Mouse (Mus musculus) E14TG2a.4 (cell line): ENCODE measurements at regions not wholly inside any gene's neighbourhood (a gene's known extent, or its start where the extent isn't known, plus 50 kb on each side); places are given as distances from the start of the nearest gene placed in this dataset.

Source experiments
- H3K27me3 ChIP-seq: 2 replicates; pipeline ENCODE4 v1.6.1; 2014; ENCODE audit warnings: low read length, control low read depth; ENCODE audit not compliant: insufficient read depth
- H3K36me3 ChIP-seq: 2 replicates; pipeline ENCODE4 v1.6.1; 2014; ENCODE audit warnings: low read length, control low read depth; ENCODE audit not compliant: insufficient read depth
- H3K4me1 ChIP-seq: replicated peaks from 2 replicates; pipeline ENCODE4 v1.6.1; 2014; ENCODE audit warnings: low read depth, low read length, control low read depth
- H3K4me3 ChIP-seq: replicated peaks from 2 replicates; pipeline ENCODE4 v1.5.1; 2014; ENCODE audit warnings: mild to moderate bottlenecking, low read length
- H3K9me3 ChIP-seq: 2 replicates; pipeline ENCODE4 v1.6.1; 2014; ENCODE audit warnings: low read length, control low read depth
- CTCF ChIP-seq: conservative IDR thresholded peaks from 2 replicates; pipeline ENCODE4 v1.5.1; 2014; ENCODE audit warnings: low read length
- NANOG ChIP-seq: IDR thresholded peaks from 2 replicates; pipeline ENCODE4 v1.6.1; 2014; ENCODE audit warnings: borderline replicate concordance, low read length, mixed read lengths
- POU5F1 ChIP-seq: IDR thresholded peaks from 2 replicates; pipeline ENCODE4 v1.6.1; 2014; ENCODE audit warnings: low read length, borderline replicate concordance

- TF ChIP-seq CTCF: no peak
- Histone ChIP-seq H3K4me3 (no peak overlapping the region), H3K36me3 (no peaks in the 10 kb centered on the region), H3K4me1 (no peaks in the 10 kb centered on the region), H3K27me3 (no peaks in the 10 kb centered on the region), H3K9me3 (no peaks in the 10 kb centered on the region)
These were observed 99.9 kb upstream of the Cpm start for GRCm38 (mm10) chr10:117529269-117530006.

- H3K9me3 ChIP-seq: no peaks in the 10 kb centered on the region
- no peak overlapping the region for H3K4me3 ChIP-seq
- TF ChIP-seq CTCF: no peak
- no peak for TF ChIP-seq NANOG
- no peak for TF ChIP-seq POU5F1
- no peaks in the 10 kb centered on the region for H3K4me1 ChIP-seq
- no peaks in the 10 kb centered on the region for H3K36me3 ChIP-seq
- H3K27me3 ChIP-seq: no peaks in the 10 kb centered on the region
These were observed 100.6 kb upstream of the Cpm start for GRCm38 (mm10) chr10:117528575-117529268.

- Histone ChIP-seq H3K27me3 (peaks cover 4% of the 10 kb centered on the region; the same call in 1 of the 2 replicates), H3K9me3 (no peaks in the 10 kb centered on the region)
- TF ChIP-seq CTCF (no peak), NANOG (no peak), POU5F1 (no peak)
These were observed 101.3 kb upstream of the Cpm start for GRCm38 (mm10) chr10:117527979-117528378.

GRCm38 (mm10) chr10:117527243-117527642 is 102.1 kb upstream of the Cpm start:
- H3K27me3 ChIP-seq: peaks cover 4% of the 10 kb centered on the region; the same call in 1 of the 2 replicates
- no peaks in the 10 kb centered on the region for H3K36me3 ChIP-seq
- no peak for TF ChIP-seq NANOG
- no peaks in the 10 kb centered on the region for H3K4me1 ChIP-seq
- no peaks in the 10 kb centered on the region for H3K9me3 ChIP-seq
- H3K4me3 ChIP-seq: no peak overlapping the region

More at GRCm38 (mm10) chr10:117527979-117528378, 101.3 kb upstream of the Cpm start:
- Histone ChIP-seq H3K4me3 (no peak overlapping the region), H3K36me3 (no peaks in the 10 kb centered on the region), H3K4me1 (no peaks in the 10 kb centered on the region)

GRCm38 (mm10) chr10:117526834-117527188 is 102.5 kb upstream of the Cpm start:
- Histone ChIP-seq H3K36me3 (no peaks in the 10 kb centered on the region), H3K4me1 (no peaks in the 10 kb centered on the region), H3K9me3 (no peaks in the 10 kb centered on the region), H3K4me3 (no peak overlapping the region), H3K27me3 (peaks cover 7% of the 10 kb centered on the region)
- TF ChIP-seq NANOG: no peak

GRCm38 (mm10) chr10:117526008-117526833 is 103.1 kb upstream of the Cpm start:
- TF ChIP-seq NANOG (no peak), CTCF (no peak), POU5F1 (no peak)
- no peaks in the 10 kb centered on the region for H3K4me1 ChIP-seq
- H3K4me3 ChIP-seq: no peak overlapping the region
- no peaks in the 10 kb centered on the region for H3K9me3 ChIP-seq
- peaks cover 13% of the 10 kb centered on the region for H3K27me3 ChIP-seq
- no peaks in the 10 kb centered on the region for H3K36me3 ChIP-seq

GRCm38 (mm10) chr10:117525608-117526007 is 103.7 kb upstream of the Cpm start:
- no peaks in the 10 kb centered on the region for H3K36me3 ChIP-seq
- no peaks in the 10 kb centered on the region for H3K9me3 ChIP-seq
- no peaks in the 10 kb centered on the region for H3K4me1 ChIP-seq
- H3K27me3 ChIP-seq: peaks cover 13% of the 10 kb centered on the region
- TF ChIP-seq CTCF (no peak), NANOG (no peak), POU5F1 (no peak)
- H3K4me3 ChIP-seq: no peak overlapping the region

GRCm38 (mm10) chr10:117524926-117525565 is 104.3 kb upstream of the Cpm start:
- no peaks in the 10 kb centered on the region for H3K9me3 ChIP-seq
- peaks cover 13% of the 10 kb centered on the region for H3K27me3 ChIP-seq
- no peak overlapping the region for H3K4me3 ChIP-seq
- H3K36me3 ChIP-seq: no peaks in the 10 kb centered on the region
- TF ChIP-seq CTCF (no peak), POU5F1 (no peak), NANOG (no peak)
- no peaks in the 10 kb centered on the region for H3K4me1 ChIP-seq
